Mouse (Mus musculus) small intestine, adult 2 months (tissue): ENCODE data around the gene 1810010D01Rik.

Source experiments
- CTCF ChIP-seq: fragments of 200-500 bp; IDR thresholded peaks from 2 replicates; pipeline ENCODE4 v1.5.1; 2012; ENCODE audit warnings: low read depth, mild to moderate bottlenecking, control low read depth, inconsistent platforms, low read length, moderate library complexity, mixed read lengths; ENCODE audit not compliant: insufficient replicate concordance, insufficient read length; ENCODE audit errors: extremely low read depth
- POLR2A ChIP-seq: fragments of 200-500 bp; IDR thresholded peaks from 2 replicates; pipeline ENCODE4 v1.6.1; 2012; ENCODE audit warnings: low read depth, mild to moderate bottlenecking, control low read depth, inconsistent platforms, low read length, moderate library complexity

DNA sequence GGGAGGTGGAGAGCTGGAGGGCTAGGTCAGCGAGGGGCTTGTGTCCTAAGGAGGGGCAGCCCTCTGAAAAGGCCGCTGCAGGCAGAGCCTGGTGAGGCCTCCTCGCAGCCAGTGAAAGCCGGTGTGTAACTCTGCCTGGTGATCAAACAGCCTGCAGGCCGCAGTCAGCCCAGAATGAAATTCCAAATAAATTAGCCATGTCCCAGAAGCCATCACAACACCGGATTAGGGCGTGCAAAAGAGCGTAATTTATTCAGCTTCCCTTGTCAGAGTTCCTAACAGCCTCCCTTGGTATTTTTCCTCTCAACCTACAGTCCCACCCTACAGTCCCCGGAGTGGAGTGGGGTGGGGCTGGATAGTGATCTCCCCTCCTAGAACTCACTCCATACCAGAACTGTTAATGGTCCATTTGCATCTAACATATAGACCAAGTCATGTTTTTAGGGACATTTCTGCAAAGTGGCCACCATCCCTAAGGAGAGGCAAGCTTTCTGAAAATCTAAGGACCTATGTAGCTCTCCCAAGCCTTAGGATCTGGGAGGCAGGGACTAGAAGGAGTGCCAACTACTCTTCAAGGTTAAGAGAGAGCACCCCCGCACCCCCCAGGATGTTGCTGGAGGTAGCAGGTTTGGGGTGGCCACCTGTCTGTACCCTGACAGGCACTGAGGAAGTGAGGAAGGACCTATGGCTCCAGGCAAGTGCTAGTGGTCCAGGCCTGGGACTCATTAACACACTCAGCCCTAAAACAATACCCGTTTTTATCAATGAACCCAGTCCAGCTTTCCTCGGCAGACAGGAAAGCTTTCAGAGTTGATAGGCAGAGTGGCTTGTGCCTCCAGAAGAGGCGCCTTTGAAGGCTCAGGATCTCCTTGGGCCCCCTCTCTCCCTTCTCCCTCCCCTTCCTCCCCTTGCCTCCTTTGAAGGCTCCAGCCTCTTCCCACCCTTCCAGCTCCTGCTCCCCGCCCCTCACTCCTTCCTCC is 4.1 kb upstream of the 1810010D01Rik start:
- TF ChIP-seq POLR2A (no peak), CTCF (no peak)
